Mouse (Mus musculus): ENCODE data around the gene Aplnr.

DNA sequence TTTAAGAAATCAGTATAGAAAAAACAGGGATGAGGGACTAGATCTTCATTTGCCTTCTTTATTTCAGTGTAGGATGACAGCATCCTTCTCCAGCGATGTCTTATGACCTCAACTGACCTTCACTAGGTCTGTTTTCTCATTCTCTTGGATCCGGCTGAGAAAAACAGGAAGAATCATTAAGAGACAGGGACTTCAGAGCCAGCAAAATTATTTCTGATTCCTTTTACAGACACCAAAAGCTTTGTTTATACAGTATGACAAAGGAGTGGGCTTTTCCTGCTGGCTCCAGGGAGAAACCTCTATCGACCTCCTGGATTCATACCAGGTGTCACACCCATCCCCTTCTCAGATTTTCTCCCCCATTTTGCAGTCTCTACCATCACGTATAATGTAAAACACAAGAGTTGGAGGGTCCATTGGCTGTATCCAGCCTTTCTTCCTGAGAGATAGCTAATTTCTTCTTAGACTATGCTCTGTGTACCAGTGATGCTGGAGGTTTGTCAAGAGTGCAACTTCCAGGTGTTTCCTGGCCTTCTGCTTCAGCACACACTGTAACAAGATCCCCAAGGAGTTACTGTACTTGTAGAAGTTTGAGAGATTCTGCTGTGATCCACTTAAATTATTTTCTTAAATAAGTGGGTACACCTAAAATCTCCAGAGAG, 42.2 kb downstream of the Aplnr start:
- no peak for TF ChIP-seq FLI1 (IDR thresholded peaks at IDR 0.05; ENCODE audit: low read length)
- no peak for TF ChIP-seq GATA1 (IDR thresholded peaks at IDR 0.05; ENCODE audit: borderline replicate concordance, low read length)
